Mouse (Mus musculus) limb, embryonic 11.5 days (tissue): ENCODE measurements around the gene Slit3. TPM values are rescaled to one million over a fixed set of nuclear protein-coding genes. Genes with fewer than 3 reads are reported as not detected.

Experiments
- ATAC-seq: fragments of 200-750 bp; cut with Nextera tagmentation; 2 replicates; pipeline ENCODE4 v1.8.0; 2017; ENCODE audit warnings: low read depth; ENCODE audit not compliant: insufficient number of reproducible peaks, low FRiP score, low TSS enrichment
- DNase-seq: peaks from one replicate; pipeline ENCODE4 v3.0.0-alpha.2; 2015; ENCODE audit warnings: low spot score
- H3K27ac ChIP-seq: fragments of 300-500 bp; sonication (generic); replicated peaks from 2 replicates; pipeline ENCODE4 v1.5.1; 2014; ENCODE audit warnings: low read depth, mild to moderate bottlenecking, low read length
- H3K27me3 ChIP-seq: fragments of 300-500 bp; sonication (generic); 2 replicates; pipeline ENCODE4 v1.6.1; 2014; ENCODE audit warnings: mild to moderate bottlenecking, low read length, mixed read lengths; ENCODE audit not compliant: control insufficient read depth, insufficient read depth
- H3K36me3 ChIP-seq: fragments of 300-500 bp; sonication (generic); 2 replicates; pipeline ENCODE4 v1.6.1; 2014; ENCODE audit warnings: mild to moderate bottlenecking, low read length, moderate library complexity, mixed read lengths; ENCODE audit not compliant: control insufficient read depth, insufficient read depth
- H3K4me1 ChIP-seq: fragments of 300-500 bp; sonication (generic); 2 replicates; pipeline ENCODE4 v1.6.1; 2014; ENCODE audit warnings: low read length, mixed read lengths; ENCODE audit not compliant: control insufficient read depth, insufficient read depth
- H3K4me2 ChIP-seq: fragments of 300-500 bp; sonication (generic); 2 replicates; pipeline ENCODE4 v1.6.1; 2014; ENCODE audit warnings: low read depth, mild to moderate bottlenecking, moderate library complexity; ENCODE audit not compliant: severe bottlenecking
- H3K4me3 ChIP-seq: fragments of 300-500 bp; sonication (generic); 2 replicates; pipeline ENCODE4 v1.5.1; 2014; ENCODE audit warnings: low read depth, low read length
- H3K9ac ChIP-seq: fragments of 300-500 bp; sonication (generic); 2 replicates; pipeline ENCODE4 v1.6.1; 2014; ENCODE audit warnings: mild to moderate bottlenecking, low read length
- H3K9me3 ChIP-seq: fragments of 300-500 bp; sonication (generic); 2 replicates; pipeline ENCODE4 v1.6.1; 2016; ENCODE audit warnings: low read length; ENCODE audit not compliant: control insufficient read depth
- WGBS: fragments of 180-500 bp; shearing (Covaris S2); extraction: QIAGEN DNeasy Blood & Tissue Kit; methylation state at CpG from one replicate; pipeline ENCODE4 v1.1.7; 2014; 5-methylcytosine and 5-hydroxymethylcytosine counted together
- polyA plus RNA-seq: library from polyadenylated mRNA; unstranded; fragments of >200 nt; fragmentation: Nextera tagmentation; extraction: Ambion mirVana; gene quantifications from 2 replicates; pipeline ENCODE4 v1.2.1, GENCODE M21; 2014

Slit3 gene
- polyA plus RNA-seq, 1 experiment from 2014 or later: 30.6 TPM

- H3K4me2 ChIP-seq: no peak overlapping the region
- DNase-seq (no peak), ATAC-seq (no peak)
- no peak overlapping the region for H3K9ac ChIP-seq
- H3K27ac ChIP-seq: no peak overlapping the region
- H3K9me3 ChIP-seq: no peaks in the 10 kb centered on the region
- H3K36me3 ChIP-seq: no peaks in the 10 kb centered on the region
- no peaks in the 10 kb centered on the region for H3K27me3 ChIP-seq
- WGBS: 90% methylated on average over 1 of the region's 1 CpGs
- H3K4me1 ChIP-seq: peaks cover 31% of the 10 kb centered on the region
- H3K4me3 ChIP-seq: no peak overlapping the region
Observed at GRCm38 (mm10) chr11:35380766-35381165, 259.7 kb downstream of the Slit3 start.

- Histone ChIP-seq H3K9ac (no peak overlapping the region), H3K9me3 (no peaks in the 10 kb centered on the region), H3K27me3 (no peaks in the 10 kb centered on the region), H3K4me1 (peaks cover 60% of the 10 kb centered on the region), H3K4me2 (no peak overlapping the region), H3K36me3 (no peaks in the 10 kb centered on the region), H3K4me3 (no peak overlapping the region), H3K27ac (peak overlapping the region; percentile 38; the same call in 1 of the 2 replicates)
- 1% methylated on average over 3 of the region's 3 CpGs for WGBS
- peak; percentile 58; the same call in 1 of the 2 replicates for ATAC-seq
- no peak for DNase-seq
Observed at GRCm38 (mm10) chr11:35385444-35385843, 264.4 kb downstream of the Slit3 start.

- Histone ChIP-seq H3K4me1 (peaks cover 76% of the 10 kb centered on the region), H3K4me2 (peak overlapping the region; percentile 22; the same call in 1 of the 2 replicates), H3K9ac (no peak overlapping the region; the same call in 1 of the 2 replicates), H3K27me3 (no peaks in the 10 kb centered on the region), H3K9me3 (no peaks in the 10 kb centered on the region), H3K36me3 (no peaks in the 10 kb centered on the region), H3K27ac (peak overlapping the region; percentile 78), H3K4me3 (no peak overlapping the region)
- WGBS: 19% methylated on average over 10 of the region's 10 CpGs
- 0 out of 2 replicates have a peak, but pooled peaks have one; percentile 27 for ATAC-seq
- DNase-seq: peak; percentile 63
Observed at GRCm38 (mm10) chr11:35387826-35388225, 266.8 kb downstream of the Slit3 start.

- peak overlapping the region; percentile 22; the same call in 1 of the 2 replicates for H3K4me2 ChIP-seq
- no peak overlapping the region for H3K4me3 ChIP-seq
- H3K9me3 ChIP-seq: no peaks in the 10 kb centered on the region
- WGBS: 6% methylated on average over 12 of the region's 12 CpGs
- H3K27me3 ChIP-seq: no peaks in the 10 kb centered on the region
- H3K4me1 ChIP-seq: peaks cover 78% of the 10 kb centered on the region
- H3K36me3 ChIP-seq: no peaks in the 10 kb centered on the region
- peak; percentile 78 for DNase-seq
- peak overlapping the region; percentile 78 for H3K27ac ChIP-seq
- no peak for ATAC-seq
- no peak overlapping the region for H3K9ac ChIP-seq
Observed at GRCm38 (mm10) chr11:35388471-35388870, 267.4 kb downstream of the Slit3 start.

- H3K4me1 ChIP-seq: peaks cover 78% of the 10 kb centered on the region
- no peak overlapping the region for H3K27ac ChIP-seq
- ATAC-seq: no peak
- H3K36me3 ChIP-seq: no peaks in the 10 kb centered on the region
- H3K4me2 ChIP-seq: no peak overlapping the region
- H3K9ac ChIP-seq: no peak overlapping the region
- H3K27me3 ChIP-seq: no peaks in the 10 kb centered on the region
- H3K4me3 ChIP-seq: no peak overlapping the region
- DNase-seq: no peak
- H3K9me3 ChIP-seq: no peaks in the 10 kb centered on the region
- 27% methylated on average over 7 of the region's 7 CpGs for WGBS
Observed at GRCm38 (mm10) chr11:35389341-35389740, 268.3 kb downstream of the Slit3 start.

- Histone ChIP-seq H3K4me2 (no peak overlapping the region), H3K27ac (peak overlapping the region; percentile 38; the same call in 1 of the 2 replicates), H3K9me3 (no peaks in the 10 kb centered on the region), H3K27me3 (no peaks in the 10 kb centered on the region), H3K36me3 (no peaks in the 10 kb centered on the region), H3K9ac (no peak overlapping the region), H3K4me1 (peaks cover 73% of the 10 kb centered on the region), H3K4me3 (no peak overlapping the region)
- ATAC-seq: no peak
- DNase-seq: no peak
- WGBS: 27% methylated on average over 9 of the region's 9 CpGs
Observed at GRCm38 (mm10) chr11:35389780-35390435, 268.9 kb downstream of the Slit3 start.

GRCm38 (mm10) chr11:35393815-35394214, 272.8 kb downstream of the Slit3 start:
- 15% methylated on average over 5 of the region's 5 CpGs for whole genome bisulfite sequencing
- DNase-seq: no peak
- Histone ChIP-seq H3K27me3 (no peaks in the 10 kb centered on the region), H3K27ac (no peak overlapping the region), H3K4me3 (no peak overlapping the region), H3K36me3 (no peaks in the 10 kb centered on the region), H3K4me2 (no peak overlapping the region), H3K4me1 (peaks cover 42% of the 10 kb centered on the region), H3K9me3 (no peaks in the 10 kb centered on the region), H3K9ac (no peak overlapping the region)
- no peak for ATAC-seq

GRCm38 (mm10) chr11:35395376-35395775, 274.4 kb downstream of the Slit3 start:
- Histone ChIP-seq H3K4me3 (no peak overlapping the region), H3K36me3 (no peaks in the 10 kb centered on the region), H3K4me1 (peaks cover 29% of the 10 kb centered on the region), H3K27ac (no peak overlapping the region), H3K4me2 (no peak overlapping the region), H3K9me3 (no peaks in the 10 kb centered on the region), H3K27me3 (no peaks in the 10 kb centered on the region), H3K9ac (no peak overlapping the region)
- WGBS: 72% methylated on average over 8 of the region's 8 CpGs
- no peak for ATAC-seq
- no peak for DNase-seq
